12 mouse cellular contexts compared by ENCODE assay signal in the genomic region with DNA sequence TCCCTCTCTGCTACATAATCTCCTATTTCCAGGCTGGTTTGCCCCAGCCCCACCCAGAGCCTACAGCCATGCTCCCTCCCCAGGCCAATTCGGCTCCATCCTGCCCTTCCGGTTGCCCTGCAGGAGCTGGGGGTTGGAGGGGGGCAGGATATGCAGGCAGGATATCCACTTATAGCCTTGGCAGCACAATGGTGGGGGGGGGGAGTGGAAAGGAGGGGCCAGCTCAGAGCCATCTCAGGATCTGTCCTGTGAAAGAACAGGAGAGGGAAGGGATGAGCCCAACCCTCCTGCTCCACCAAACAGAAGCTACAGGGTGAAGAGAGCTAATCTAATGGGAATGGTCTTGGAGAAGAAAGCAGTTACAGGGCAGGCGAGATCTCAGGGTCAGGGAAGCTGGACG. TPM values are rescaled to one million over a fixed set of nuclear protein-coding genes. Genes with fewer than 3 reads are reported as not detected.
A peak's percentile ranks its signal among the peaks of the same experiment; 100 is the strongest.
DNase-seq lines count a peak whose midpoint lies in the region; ATAC-seq and TF ChIP-seq lines count a peak whose summit lies in the region.
"Had no signal": no experiment of that assay in that cellular context is flagged by ENCODE, and none has a peak within 500 bp of the region (broad histone marks: within the 10 kb centered on the region; RNA-seq: fewer than 3 reads in every experiment).

No protein-coding gene starts in this region.

- no peak for ATAC-seq in stomach, embryonic 16.5 days (ENCODE audit: insufficient read depth, low FRiP score)
- no peak for ATAC-seq in stomach, postnatal 0 days (ENCODE audit: low FRiP score, low TSS enrichment)
- ATAC-seq in heart, embryonic 16.5 days (replicated peaks; ENCODE audit: extremely low read depth, insufficient read depth, low FRiP score), result no peak
- ATAC-seq: intestine, embryonic 16.5 days had no signal

- H3K27ac ChIP-seq in stomach, embryonic 16.5 days (ENCODE audit: low read length), result 0 out of 2 replicates have a peak overlapping the region, but pooled peaks have one; percentile 23
- no peak overlapping the region for H3K27ac ChIP-seq in stomach, postnatal 0 days (replicated peaks)
- H3K27ac ChIP-seq in heart, embryonic 16.5 days (ENCODE audit: low read length), result peak overlapping the region; percentile 34; the same call in 1 of the 2 replicates
- H3K27ac ChIP-seq: embryonic facial prominence, embryonic 13.5 days; macrophage; neural tube, embryonic 13.5 days had no signal

- DNase-seq in stomach, postnatal 0 days (ENCODE audit: low spot score), result no peak
- DNase-seq in kidney, postnatal 4 days, result peak; percentile 54 to 74
- DNase-seq in lung, postnatal 4 days, result peak; percentile 67 to 84
- no peak for DNase-seq in layer of hippocampus, postnatal 10 days (ENCODE audit: low spot score in 2 of 2)
- DNase-seq in layer of hippocampus, postnatal 14 days (ENCODE audit: low spot score in 2 of 2), result no peak
- no peak for DNase-seq in layer of hippocampus, adult 8-10 months (ENCODE audit: low spot score in 2 of 2)

- no peak overlapping the region for H3K4me2 ChIP-seq in stomach, embryonic 16.5 days (ENCODE audit: low read depth, low read length)
- H3K4me2 ChIP-seq in stomach, postnatal 0 days (replicated peaks; ENCODE audit: low read depth), result no peak overlapping the region
- no peak overlapping the region for H3K4me2 ChIP-seq in heart, embryonic 16.5 days (ENCODE audit: low read depth, low read length)
- H3K4me2 ChIP-seq: embryonic facial prominence, embryonic 13.5 days; neural tube, embryonic 13.5 days had no signal

- no peaks in the 10 kb centered on the region for H3K9me3 ChIP-seq in stomach, embryonic 16.5 days (replicated peaks; ENCODE audit: control insufficient read depth, low read length)
- no peaks in the 10 kb centered on the region for H3K9me3 ChIP-seq in stomach, postnatal 0 days (ENCODE audit: control insufficient read depth, low read length)
- no peaks in the 10 kb centered on the region for H3K9me3 ChIP-seq in heart, embryonic 16.5 days (replicated peaks; ENCODE audit: control insufficient read depth, low read length)
- H3K9me3 ChIP-seq: embryonic facial prominence, embryonic 13.5 days; neural tube, embryonic 13.5 days had no signal

- no peak for TF ChIP-seq CTCF in stomach, postnatal 0 days (IDR thresholded peaks at IDR 0.05; ENCODE audit: low read depth)

- H3K36me3 ChIP-seq in stomach, embryonic 16.5 days (ENCODE audit: control insufficient read depth, insufficient read depth, low read length), result 0 out of 2 replicates have a peak, but pooled peaks cover 4% of the 10 kb centered on the region
- H3K36me3 ChIP-seq in stomach, postnatal 0 days (ENCODE audit: control insufficient read depth, insufficient read depth, low read length), result peaks cover 9% of the 10 kb centered on the region; the same call in 1 of the 2 replicates
- no peaks in the 10 kb centered on the region for H3K36me3 ChIP-seq in heart, embryonic 16.5 days (ENCODE audit: control insufficient read depth, insufficient read depth)

- peaks cover 39% of the 10 kb centered on the region for H3K4me1 ChIP-seq in stomach, embryonic 16.5 days (ENCODE audit: control insufficient read depth, insufficient read depth, low read length)
- peaks cover 10% of the 10 kb centered on the region for H3K4me1 ChIP-seq in stomach, postnatal 0 days (replicated peaks; ENCODE audit: control insufficient read depth, insufficient read depth)
- peaks cover 16% of the 10 kb centered on the region for H3K4me1 ChIP-seq in heart, embryonic 16.5 days (ENCODE audit: control insufficient read depth, insufficient read depth, low read length)

- no peak overlapping the region for H3K4me3 ChIP-seq in stomach, embryonic 16.5 days (replicated peaks; ENCODE audit: low read length)
- H3K4me3 ChIP-seq in stomach, postnatal 0 days (ENCODE audit: low read depth, low read length), result no peak overlapping the region
- no peak overlapping the region for H3K4me3 ChIP-seq in heart, embryonic 16.5 days (ENCODE audit: low read length)
- H3K4me3 ChIP-seq: embryonic facial prominence, embryonic 13.5 days; neural tube, embryonic 13.5 days had no signal

- TF ChIP-seq EP300 in stomach, postnatal 0 days (optimal IDR thresholded peaks at IDR 0.05), result no peak

- no peak overlapping the region for H3K9ac ChIP-seq in stomach, embryonic 16.5 days (ENCODE audit: low read length)
- no peak overlapping the region for H3K9ac ChIP-seq in stomach, postnatal 0 days (ENCODE audit: low read length)
- no peak overlapping the region for H3K9ac ChIP-seq in heart, embryonic 16.5 days (ENCODE audit: low read length)
- H3K9ac ChIP-seq: embryonic facial prominence, embryonic 13.5 days; neural tube, embryonic 13.5 days had no signal

- H3K27me3 ChIP-seq in stomach, embryonic 16.5 days (ENCODE audit: control insufficient read depth, insufficient read depth, low read length), result no peaks in the 10 kb centered on the region
- H3K27me3 ChIP-seq in stomach, postnatal 0 days (ENCODE audit: control insufficient read depth, insufficient read depth, low read length), result no peaks in the 10 kb centered on the region
- H3K27me3 ChIP-seq in heart, embryonic 16.5 days (ENCODE audit: control insufficient read depth, insufficient read depth, low read length), result peaks cover 11% of the 10 kb centered on the region
- H3K27me3 ChIP-seq: embryonic facial prominence, embryonic 13.5 days had no signal

- 76% methylated on average over 4 of the region's 4 CpGs for WGBS in stomach, embryonic 16.5 days
- 80% methylated on average over 4 of the region's 4 CpGs for WGBS in stomach, postnatal 0 days
- 53% methylated on average over 4 of the region's 4 CpGs for WGBS in heart, embryonic 16.5 days

RNA-seq across cellular contexts. Expression of a gene that starts 8.9 kb away (rescaled TPM):
- 5.6 and 6.3 TPM in 2 replicates for polyA plus RNA-seq in stomach, embryonic 16.5 days (2015; fragmentation: Nextera tagmentation; extraction: Ambion mirVana)
- 1.2 TPM in 2 replicates for polyA plus RNA-seq in stomach, postnatal 0 days (2015; fragmentation: Nextera tagmentation; extraction: Ambion mirVana)
- 3.9 and 6.9 TPM in 2 replicates for polyA plus RNA-seq in heart, embryonic 16.5 days (2015; fragmentation: Nextera tagmentation; extraction: Ambion mirVana)
- 1 to 10 TPM; 1.3 to 2.5 TPM for total RNA-seq in layer of hippocampus, postnatal 10 days (2021)
- 1 to 10 TPM; 2.1 to 4.2 TPM for total RNA-seq in layer of hippocampus, postnatal 14 days (2021)
- total RNA-seq in layer of hippocampus, adult 8-10 months (2022), result 1 to 10 TPM in 3 of 4 experiments, under 1 TPM in 1; 0.97 to 3.3 (median 1.7) TPM

RNA-seq across cellular contexts. Expression of a gene that starts 16.7 kb away (rescaled TPM):
- 41.2 and 48.6 TPM in 2 replicates for polyA plus RNA-seq in stomach, embryonic 16.5 days (2015; fragmentation: Nextera tagmentation; extraction: Ambion mirVana)
- polyA plus RNA-seq in stomach, postnatal 0 days (2015; fragmentation: Nextera tagmentation; extraction: Ambion mirVana), result 27.2 and 34.6 TPM in 2 replicates
- polyA plus RNA-seq in heart, embryonic 16.5 days (2015; fragmentation: Nextera tagmentation; extraction: Ambion mirVana), result 8.9 and 11.8 TPM in 2 replicates
- 10 to 100 TPM; 12.5 to 15.6 TPM for total RNA-seq in layer of hippocampus, postnatal 10 days (2021)
- total RNA-seq in layer of hippocampus, postnatal 14 days (2021), result 10 to 100 TPM in 1 of 2 experiments, 1 to 10 TPM in 1; 8.8 to 11.2 TPM
- 10 to 100 TPM; 14.5 to 20.7 (median 16.5) TPM for total RNA-seq in layer of hippocampus, adult 8-10 months (2022)

RNA-seq across cellular contexts. Expression of a gene that starts 29.8 kb away (rescaled TPM):
- polyA plus RNA-seq in stomach, embryonic 16.5 days (2015; fragmentation: Nextera tagmentation; extraction: Ambion mirVana), result 0.16 and 0.28 TPM in 2 replicates
- 0.10 and 0.12 TPM in 2 replicates for polyA plus RNA-seq in stomach, postnatal 0 days (2015; fragmentation: Nextera tagmentation; extraction: Ambion mirVana)
- 0.11 and 0.12 TPM in 2 replicates for polyA plus RNA-seq in heart, embryonic 16.5 days (2015; fragmentation: Nextera tagmentation; extraction: Ambion mirVana)
- total RNA-seq in layer of hippocampus, postnatal 10 days (2021), result not detected
- not detected for total RNA-seq in layer of hippocampus, postnatal 14 days (2021)
- under 1 TPM in 1 of 4 experiments, not detected in 3; 0.16 TPM for total RNA-seq in layer of hippocampus, adult 8-10 months (2022)
- polyA plus RNA-seq: macrophage had no signal

RNA-seq across cellular contexts. Expression of a gene that starts 36.1 kb away (rescaled TPM):
- 47.3 and 50.9 TPM in 2 replicates for polyA plus RNA-seq in stomach, embryonic 16.5 days (2015; fragmentation: Nextera tagmentation; extraction: Ambion mirVana)
- 32.1 and 39.4 TPM in 2 replicates for polyA plus RNA-seq in stomach, postnatal 0 days (2015; fragmentation: Nextera tagmentation; extraction: Ambion mirVana)
- 38.3 and 43.7 TPM in 2 replicates for polyA plus RNA-seq in heart, embryonic 16.5 days (2015; fragmentation: Nextera tagmentation; extraction: Ambion mirVana)
- total RNA-seq in layer of hippocampus, postnatal 10 days (2021), result 10 to 100 TPM; 33.0 to 38.7 TPM
- 10 to 100 TPM; 40.5 to 42.4 TPM for total RNA-seq in layer of hippocampus, postnatal 14 days (2021)
- total RNA-seq in layer of hippocampus, adult 8-10 months (2022), result 10 to 100 TPM; 32.4 to 41.6 (median 35.8) TPM

RNA-seq across cellular contexts. Expression of a gene that starts 37.6 kb away (rescaled TPM):
- 46.0 and 49.6 TPM in 2 replicates for polyA plus RNA-seq in stomach, embryonic 16.5 days (2015; fragmentation: Nextera tagmentation; extraction: Ambion mirVana)
- polyA plus RNA-seq in stomach, postnatal 0 days (2015; fragmentation: Nextera tagmentation; extraction: Ambion mirVana), result 19.9 and 20.2 TPM in 2 replicates
- polyA plus RNA-seq in heart, embryonic 16.5 days (2015; fragmentation: Nextera tagmentation; extraction: Ambion mirVana), result 30.2 and 33.2 TPM in 2 replicates
- 10 to 100 TPM; 64.4 to 68.3 TPM for total RNA-seq in layer of hippocampus, postnatal 10 days (2021)
- 10 to 100 TPM; 69.8 to 76.3 TPM for total RNA-seq in layer of hippocampus, postnatal 14 days (2021)
- 10 to 100 TPM; 74.5 to 85.4 (median 79.0) TPM for total RNA-seq in layer of hippocampus, adult 8-10 months (2022)

Comparison
In these comparisons a context has a peak if more than half of its experiments do, and no peak if none do; other contexts are left out.
1. DNase-seq: peak in kidney, postnatal 4 days (2 of 2) and lung, postnatal 4 days (2 of 2); none in stomach, postnatal 0 days (single experiment), layer of hippocampus, postnatal 10 days (0 of 2), layer of hippocampus, postnatal 14 days (0 of 2) and layer of hippocampus, adult 8-10 months (0 of 2).